Mouse (Mus musculus) forebrain, embryonic 11.5 days (tissue): ENCODE data around the gene Dtnb. TPM values are rescaled to one million over a fixed set of nuclear protein-coding genes. Genes with fewer than 3 reads are reported as not detected.

Experiments
- ATAC-seq: fragments of 200-750 bp; cut with Nextera tagmentation; replicated peaks from 2 replicates; pipeline ENCODE4 v1.8.0; 2017; ENCODE audit warnings: moderate TSS enrichment; ENCODE audit not compliant: low FRiP score
- DNase-seq: peaks from one replicate; pipeline ENCODE4 v3.0.0-alpha.2; 2017; ENCODE audit warnings: low spot score
- H3K27ac ChIP-seq: fragments of 300-500 bp; sonication (generic); 2 replicates; pipeline ENCODE4 v1.5.1; 2014; ENCODE audit warnings: low read depth, low read length
- H3K27me3 ChIP-seq: fragments of 300-500 bp; sonication (generic); 2 replicates; pipeline ENCODE4 v1.6.1; 2014; ENCODE audit warnings: mild to moderate bottlenecking, low read length, mixed read lengths; ENCODE audit not compliant: control insufficient read depth, insufficient read depth
- H3K36me3 ChIP-seq: fragments of 300-500 bp; sonication (generic); 2 replicates; pipeline ENCODE4 v1.6.1; 2014; ENCODE audit warnings: mild to moderate bottlenecking, low read length, moderate library complexity, mixed read lengths; ENCODE audit not compliant: control insufficient read depth, insufficient read depth
- H3K4me1 ChIP-seq: fragments of 300-500 bp; sonication (generic); replicated peaks from 2 replicates; pipeline ENCODE4 v1.6.1; 2014; ENCODE audit warnings: low read length, mixed read lengths; ENCODE audit not compliant: control insufficient read depth, insufficient read depth
- H3K4me2 ChIP-seq: fragments of 300-500 bp; sonication (generic); 2 replicates; pipeline ENCODE4 v1.6.1; 2014; ENCODE audit warnings: low read depth, mild to moderate bottlenecking, low read length, moderate library complexity, mixed read lengths; ENCODE audit not compliant: severe bottlenecking
- H3K4me3 ChIP-seq: fragments of 300-500 bp; sonication (generic); 2 replicates; pipeline ENCODE4 v1.5.1; 2014; ENCODE audit warnings: low read depth, low read length
- H3K9ac ChIP-seq: fragments of 300-500 bp; sonication (generic); 2 replicates; pipeline ENCODE4 v1.6.1; 2014; ENCODE audit warnings: low read length
- H3K9me3 ChIP-seq: fragments of 300-500 bp; sonication (generic); 2 replicates; pipeline ENCODE4 v1.6.1; 2016; ENCODE audit warnings: low read length, mixed read lengths; ENCODE audit not compliant: control insufficient read depth
- WGBS: fragments of 180-500 bp; shearing (Covaris S2); extraction: QIAGEN DNeasy Blood & Tissue Kit; methylation state at CpG from one replicate; pipeline ENCODE4 v1.1.7; 2014; 5-methylcytosine and 5-hydroxymethylcytosine counted together
- polyA plus RNA-seq: library from polyadenylated mRNA; unstranded; fragments of >200 nt; fragmentation: Nextera tagmentation; extraction: Ambion mirVana; gene quantifications from 2 replicates; pipeline ENCODE4 v1.2.1, GENCODE M21; 2014

Dtnb gene
- polyA plus RNA-seq, 1 experiment from 2014 or later: 37.8 TPM

- H3K9me3 ChIP-seq: no peaks in the 10 kb centered on the region
- no peaks in the 10 kb centered on the region for H3K36me3 ChIP-seq
- WGBS: 66% methylated on average over 7 of the region's 7 CpGs
- H3K9ac ChIP-seq: no peak overlapping the region
- ATAC-seq (no peak), DNase-seq (no peak)
- no peak overlapping the region for H3K27ac ChIP-seq
- no peaks in the 10 kb centered on the region for H3K27me3 ChIP-seq
- H3K4me2 ChIP-seq: no peak overlapping the region
- H3K4me1 ChIP-seq: no peaks in the 10 kb centered on the region
- H3K4me3 ChIP-seq: no peak overlapping the region
Measured at GRCm38 (mm10) chr12:3738741-3739529, 166.8 kb downstream of the Dtnb start.

DNA sequence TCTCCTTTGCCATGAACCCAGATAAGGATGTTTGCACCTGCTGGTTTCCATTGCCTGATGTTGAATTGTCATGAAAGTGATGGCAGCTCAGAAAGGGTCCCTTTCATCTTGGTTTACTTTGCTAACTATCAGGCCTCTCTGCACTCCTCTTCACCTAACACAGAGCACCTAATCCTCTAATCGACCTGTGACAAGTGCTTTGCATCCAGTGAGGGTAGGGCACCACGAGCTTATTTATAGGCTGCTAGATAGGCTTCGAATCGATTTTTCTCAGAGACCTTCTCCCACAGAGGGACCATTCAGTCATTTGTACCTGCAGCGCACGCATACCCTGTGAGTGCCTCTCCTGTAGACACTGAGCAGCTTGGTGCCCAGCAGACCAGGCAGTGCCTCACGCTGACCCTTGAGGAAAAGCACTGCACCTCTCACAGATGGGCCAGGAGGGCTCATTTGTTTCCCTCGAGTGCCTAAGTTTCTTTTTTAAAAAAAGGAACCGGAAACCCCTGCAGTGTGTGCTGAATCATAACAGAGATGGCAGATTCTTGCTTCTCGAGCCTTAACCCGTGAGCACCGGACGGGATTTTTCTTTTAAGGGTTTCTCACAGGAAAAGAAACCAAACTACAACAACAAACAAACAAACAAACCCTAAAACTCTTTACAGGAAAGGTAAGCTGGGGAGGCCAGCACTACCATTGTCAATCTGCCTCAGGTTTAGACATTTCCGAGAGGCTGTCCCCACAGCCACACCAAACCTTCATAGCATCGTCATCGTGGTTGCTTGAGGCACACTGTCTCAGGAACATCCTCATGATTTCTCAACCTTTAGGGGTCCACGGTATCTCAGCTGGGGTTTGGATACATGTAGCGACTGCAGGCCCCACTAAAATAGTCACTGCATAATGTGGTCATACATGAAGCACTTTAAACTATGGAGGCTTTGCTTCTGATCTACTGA, 167.8 kb downstream of the Dtnb start:
- Histone ChIP-seq H3K36me3 (no peaks in the 10 kb centered on the region), H3K9ac (no peak overlapping the region), H3K4me3 (no peak overlapping the region), H3K27me3 (no peaks in the 10 kb centered on the region), H3K9me3 (no peaks in the 10 kb centered on the region), H3K27ac (no peak overlapping the region), H3K4me1 (no peaks in the 10 kb centered on the region), H3K4me2 (no peak overlapping the region)
- 84% methylated on average over 18 of the region's 18 CpGs for WGBS
- ATAC-seq (no peak), DNase-seq (no peak)

DNA sequence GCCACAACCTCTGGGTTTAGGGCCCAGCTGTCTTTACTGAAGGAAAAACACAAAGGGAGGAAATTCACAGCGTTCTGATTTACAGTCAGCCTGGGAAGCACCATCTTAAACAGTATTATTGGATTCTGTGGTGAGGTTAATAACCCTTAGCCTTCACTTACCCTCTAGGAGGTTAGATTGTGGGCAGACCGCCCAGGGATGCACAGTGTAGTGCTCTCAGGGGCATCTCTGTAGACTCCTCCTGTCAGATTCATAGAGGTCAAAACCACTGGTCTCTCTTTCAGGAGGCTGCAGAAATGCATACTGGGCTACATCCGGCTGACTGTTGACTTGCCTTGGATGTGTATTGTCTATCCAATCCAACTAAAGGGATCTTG, 168.5 kb downstream of the Dtnb start:
- no peak overlapping the region for H3K27ac ChIP-seq
- H3K4me3 ChIP-seq: no peak overlapping the region
- ATAC-seq (no peak), DNase-seq (no peak)
- no peaks in the 10 kb centered on the region for H3K9me3 ChIP-seq
- no peaks in the 10 kb centered on the region for H3K27me3 ChIP-seq
- 84% methylated on average over 3 of the region's 3 CpGs for WGBS
- H3K4me2 ChIP-seq: no peak overlapping the region
- H3K9ac ChIP-seq: no peak overlapping the region
- no peaks in the 10 kb centered on the region for H3K4me1 ChIP-seq
- H3K36me3 ChIP-seq: no peaks in the 10 kb centered on the region

GRCm38 (mm10) chr12:3745432-3746105, 173.4 kb downstream of the Dtnb start:
- no peak overlapping the region for H3K4me3 ChIP-seq
- H3K4me2 ChIP-seq: no peak overlapping the region
- H3K27ac ChIP-seq: no peak overlapping the region
- 88% methylated on average over 7 of the region's 7 CpGs for WGBS
- no peaks in the 10 kb centered on the region for H3K9me3 ChIP-seq
- ATAC-seq (no peak), DNase-seq (no peak)
- no peak overlapping the region for H3K9ac ChIP-seq
- no peaks in the 10 kb centered on the region for H3K27me3 ChIP-seq
- no peaks in the 10 kb centered on the region for H3K4me1 ChIP-seq
- no peaks in the 10 kb centered on the region for H3K36me3 ChIP-seq

GRCm38 (mm10) chr12:3746369-3746768, 174.2 kb downstream of the Dtnb start:
- Histone ChIP-seq H3K27ac (no peak overlapping the region), H3K4me3 (no peak overlapping the region), H3K27me3 (no peaks in the 10 kb centered on the region), H3K36me3 (no peaks in the 10 kb centered on the region), H3K4me1 (no peaks in the 10 kb centered on the region), H3K4me2 (no peak overlapping the region), H3K9me3 (no peaks in the 10 kb centered on the region), H3K9ac (no peak overlapping the region)
- WGBS: 95% methylated on average over 3 of the region's 3 CpGs
- DNase-seq: no peak
- no peak for ATAC-seq

DNA sequence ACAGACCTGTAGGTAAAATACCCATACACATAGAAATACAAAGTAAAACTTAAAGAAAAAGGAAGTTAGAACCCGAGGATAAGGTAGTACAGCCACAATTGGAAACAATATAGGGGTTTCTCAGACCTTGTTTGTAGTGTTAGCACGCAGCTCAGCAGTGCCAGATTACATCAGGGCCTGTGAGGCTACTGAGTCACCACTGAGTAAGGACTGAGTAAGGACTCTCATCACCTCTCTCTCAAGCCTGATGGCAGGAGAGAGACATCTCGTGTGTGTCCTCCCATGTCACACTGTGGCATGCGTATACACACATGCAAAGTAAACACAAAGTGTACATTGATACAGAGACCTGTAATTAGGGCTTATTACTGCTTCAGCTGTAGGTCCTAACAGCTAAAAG, 175.4 kb downstream of the Dtnb start:
- Histone ChIP-seq H3K4me3 (no peak overlapping the region), H3K27ac (no peak overlapping the region), H3K9me3 (no peaks in the 10 kb centered on the region), H3K4me1 (no peaks in the 10 kb centered on the region), H3K27me3 (no peaks in the 10 kb centered on the region), H3K4me2 (no peak overlapping the region), H3K9ac (no peak overlapping the region), H3K36me3 (no peaks in the 10 kb centered on the region)
- 86% methylated on average over 4 of the region's 4 CpGs for WGBS
- no peak for ATAC-seq
- no peak for DNase-seq

- DNase-seq: no peak
- Histone ChIP-seq H3K36me3 (no peaks in the 10 kb centered on the region), H3K27ac (no peak overlapping the region), H3K9me3 (no peaks in the 10 kb centered on the region), H3K4me1 (no peaks in the 10 kb centered on the region), H3K4me2 (no peak overlapping the region), H3K27me3 (no peaks in the 10 kb centered on the region), H3K4me3 (no peak overlapping the region), H3K9ac (no peak overlapping the region)
- no peak for ATAC-seq
- WGBS: 91% methylated on average over 6 of the region's 6 CpGs
Measured at GRCm38 (mm10) chr12:3755522-3755921, 183.3 kb downstream of the Dtnb start.

GRCm38 (mm10) chr12:3756216-3756615, 184.0 kb downstream of the Dtnb start:
- Histone ChIP-seq H3K4me1 (no peaks in the 10 kb centered on the region), H3K4me3 (no peak overlapping the region), H3K9me3 (no peaks in the 10 kb centered on the region), H3K27ac (no peak overlapping the region), H3K9ac (no peak overlapping the region), H3K36me3 (no peaks in the 10 kb centered on the region), H3K4me2 (no peak overlapping the region), H3K27me3 (no peaks in the 10 kb centered on the region)
- no peak for DNase-seq
- ATAC-seq: no peak
- 95% methylated on average over 3 of the region's 3 CpGs for WGBS
